Mouse (Mus musculus): ENCODE data around the gene Ceacam12.
"Not testable (repeated sequence)": the region's sequence is repeated elsewhere in the genome, so short reads cannot be mapped to it uniquely, and the experiment has no call there.

Gene Ceacam12

DNA sequence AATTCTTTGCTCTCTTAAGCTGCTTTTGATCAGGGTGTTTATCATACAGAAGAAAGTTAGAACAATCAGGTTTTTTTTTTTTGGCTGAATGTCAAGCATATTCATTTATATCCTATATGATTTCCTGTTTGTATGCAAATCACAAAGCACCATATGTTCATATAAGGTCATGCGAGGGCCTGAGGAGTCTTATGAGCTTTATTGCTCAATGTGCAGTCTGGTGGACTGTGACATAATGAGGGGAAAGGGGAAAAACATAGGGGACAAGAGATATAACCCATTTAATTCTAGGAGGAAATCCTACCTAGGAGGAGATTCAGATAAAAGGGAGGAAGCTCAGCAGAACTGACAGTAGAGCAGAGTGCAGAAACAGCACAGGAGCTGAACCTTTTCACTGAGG, at the start of gene Ceacam12:
Ceacam12 (plus strand) TSS at position 301 of the 400 bp plus-strand sequence.
- DNase-seq, result no peak

DNA sequence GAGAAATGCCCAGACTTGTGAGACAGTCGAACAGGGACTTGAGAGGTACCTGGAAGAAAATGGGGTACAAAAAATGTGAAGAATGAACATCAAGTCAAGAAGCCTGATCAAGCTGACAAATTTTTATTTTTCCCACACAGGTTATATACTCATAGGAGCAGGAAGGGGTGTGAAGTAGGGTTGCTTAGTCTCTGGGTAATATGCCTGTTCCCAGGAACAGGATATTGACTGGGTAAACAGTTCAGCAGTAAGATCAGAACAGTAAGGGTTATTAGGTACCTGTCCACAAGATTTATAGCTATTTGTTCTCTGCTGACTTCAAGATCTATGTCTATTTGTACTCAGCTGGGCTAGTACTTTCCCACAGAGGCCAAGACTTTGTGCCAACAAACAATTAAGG, 8.1 kb downstream of the Ceacam12 start:
- DNase-seq, result not testable (repeated sequence)

DNA sequence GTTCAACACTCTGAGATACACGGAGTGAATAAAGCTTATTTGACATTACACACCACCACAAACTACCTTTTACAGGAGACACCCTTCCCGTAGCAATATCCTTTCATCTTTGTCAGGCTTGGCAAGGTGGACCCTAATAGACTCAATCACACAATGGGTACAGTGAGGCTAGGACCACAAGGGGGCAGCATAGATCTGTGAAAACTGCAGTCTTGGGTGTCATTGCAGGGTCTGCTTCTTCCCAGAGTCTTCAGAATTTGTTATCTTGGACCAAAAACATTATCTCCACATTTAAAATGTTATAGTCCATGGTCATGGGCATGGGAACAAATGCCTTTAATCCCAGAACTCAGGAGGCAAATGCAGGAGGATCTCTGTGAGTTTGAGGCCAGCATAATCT, 35.1 kb downstream of the Ceacam12 start:
- DNase-seq, result no peak

Data from cerebellum, adult 9-11 months (tissue).